In genomic region chr11:49841886-49842285, GRCm38 (mm10) we compare ENCODE assay signal across 26 mouse cellular contexts. TPM values are rescaled to one million over a fixed set of nuclear protein-coding genes. Genes with fewer than 3 reads are reported as not detected.
A peak's percentile ranks its signal among the peaks of the same experiment; 100 is the strongest.
DNase-seq lines count a peak whose midpoint lies in the region; ATAC-seq and TF ChIP-seq lines count a peak whose summit lies in the region.
"Had no signal": no experiment of that assay in that cellular context is flagged by ENCODE, and none has a peak within 500 bp of the region (broad histone marks: within the 10 kb centered on the region; RNA-seq: fewer than 3 reads in every experiment).

No protein-coding gene starts in this region.

- H3K9me3 ChIP-seq in limb, embryonic 12.5 days, result no peaks in the 10 kb centered on the region
- no peaks in the 10 kb centered on the region for H3K9me3 ChIP-seq in limb, embryonic 10.5 days (replicated peaks)
- no peaks in the 10 kb centered on the region for H3K9me3 ChIP-seq in intestine, postnatal 0 days (ENCODE audit: control insufficient read depth)
- H3K9me3 ChIP-seq: embryonic facial prominence, embryonic 12.5 days; embryonic facial prominence, embryonic 15.5 days; forebrain, embryonic 12.5 days; forebrain, embryonic 15.5 days; heart, embryonic 13.5 days; hindbrain, embryonic 10.5 days; hindbrain, embryonic 13.5 days had no signal

- H3K9ac ChIP-seq in limb, embryonic 12.5 days (replicated peaks), result no peak overlapping the region
- no peak overlapping the region for H3K9ac ChIP-seq in intestine, postnatal 0 days (ENCODE audit: low read depth, low read length)
- H3K9ac ChIP-seq: embryonic facial prominence, embryonic 12.5 days; embryonic facial prominence, embryonic 15.5 days; forebrain, embryonic 12.5 days; forebrain, embryonic 15.5 days; heart, embryonic 13.5 days; hindbrain, embryonic 13.5 days had no signal

- H3K27me3 ChIP-seq in limb, embryonic 12.5 days, result no peaks in the 10 kb centered on the region
- no peaks in the 10 kb centered on the region for H3K27me3 ChIP-seq in limb, embryonic 10.5 days (ENCODE audit: low read depth, poor library complexity, severe bottlenecking)
- no peaks in the 10 kb centered on the region for H3K27me3 ChIP-seq in intestine, postnatal 0 days (replicated peaks; ENCODE audit: control insufficient read depth, insufficient read depth, low read length)
- H3K27me3 ChIP-seq: embryonic facial prominence, embryonic 12.5 days; embryonic facial prominence, embryonic 15.5 days; forebrain, embryonic 12.5 days; forebrain, embryonic 15.5 days; heart, embryonic 13.5 days; hindbrain, embryonic 13.5 days had no signal

- H3K4me2 ChIP-seq in limb, embryonic 12.5 days, result no peak overlapping the region
- H3K4me2 ChIP-seq in intestine, postnatal 0 days (replicated peaks; ENCODE audit: low read depth), result no peak overlapping the region
- H3K4me2 ChIP-seq: embryonic facial prominence, embryonic 12.5 days; embryonic facial prominence, embryonic 15.5 days; forebrain, embryonic 12.5 days; forebrain, embryonic 15.5 days; heart, embryonic 13.5 days; hindbrain, embryonic 13.5 days had no signal

- DNase-seq in heart, adult 11 months, result peak; percentile 49
- no peak for DNase-seq in heart, postnatal 14 days
- no peak for DNase-seq in limb, embryonic 10.5 days (ENCODE audit: low spot score)
- peak; percentile 20 for DNase-seq in adipocyte (ENCODE audit: low spot score)
- no peak for DNase-seq in kidney, adult 9 months
- no peak for DNase-seq in kidney, postnatal 36 days
- DNase-seq: adrenal gland, postnatal 14 days; cerebellum, adult 11 months; cerebellum, adult 2 months; cerebellum, adult 9-11 months; cerebellum, postnatal 25 days; gastrocnemius, postnatal 10 days; gastrocnemius, postnatal 36 days; heart, adult 18-20 months; heart, postnatal 36 days had no signal

- peaks cover 20% of the 10 kb centered on the region for H3K4me1 ChIP-seq in limb, embryonic 12.5 days (replicated peaks)
- H3K4me1 ChIP-seq in limb, embryonic 10.5 days, result peaks cover 15% of the 10 kb centered on the region
- peaks cover 12% of the 10 kb centered on the region; the same call in 1 of the 2 replicates for H3K4me1 ChIP-seq in intestine, postnatal 0 days (replicated peaks; ENCODE audit: control insufficient read depth, insufficient read depth, low read length)
- H3K4me1 ChIP-seq: embryonic facial prominence, embryonic 12.5 days had no signal

- ATAC-seq in limb, embryonic 12.5 days (ENCODE audit: insufficient number of reproducible peaks, insufficient read depth, low FRiP score, low TSS enrichment, low read depth), result no peak
- no peak for ATAC-seq in intestine, postnatal 0 days
- ATAC-seq: activated CD4-positive, CD25-positive, alpha-beta regulatory T cell, adult 4 months; forebrain, embryonic 15.5 days; hindbrain, embryonic 16.5 days had no signal

- 29% methylated on average over 1 of the region's 1 CpGs for WGBS in limb, embryonic 12.5 days
- WGBS in limb, embryonic 10.5 days, result 68% methylated on average over 1 of the region's 1 CpGs
- WGBS in intestine, postnatal 0 days, result 24% methylated on average over 1 of the region's 1 CpGs

- peaks cover 33% of the 10 kb centered on the region for H3K36me3 ChIP-seq in limb, embryonic 12.5 days
- H3K36me3 ChIP-seq in limb, embryonic 10.5 days, result peaks cover 28% of the 10 kb centered on the region
- H3K36me3 ChIP-seq in intestine, postnatal 0 days (ENCODE audit: control insufficient read depth, insufficient read depth), result no peaks in the 10 kb centered on the region
- H3K36me3 ChIP-seq: forebrain, embryonic 12.5 days; forebrain, embryonic 15.5 days; heart, embryonic 13.5 days; hindbrain, embryonic 13.5 days had no signal

- TF ChIP-seq CTCF in intestine, postnatal 0 days (IDR thresholded peaks at IDR 0.05; ENCODE audit: low read depth), result no peak

- intact Hi-C loops in heart, postnatal 14 days (cut with DNase I), result no loop called here

- H3K27ac ChIP-seq in limb, embryonic 12.5 days, result peak overlapping the region; percentile 23; the same call in 1 of the 2 replicates
- no peak overlapping the region for H3K27ac ChIP-seq in limb, embryonic 10.5 days
- H3K27ac ChIP-seq in intestine, postnatal 0 days (ENCODE audit: low read depth, low read length), result 0 out of 2 replicates have a peak overlapping the region, but pooled peaks have one; percentile 16
- H3K27ac ChIP-seq: embryonic facial prominence, embryonic 12.5 days; embryonic facial prominence, embryonic 15.5 days; forebrain, embryonic 12.5 days; forebrain, embryonic 15.5 days; heart, embryonic 13.5 days; hindbrain, embryonic 10.5 days; hindbrain, embryonic 13.5 days had no signal

- H3K4me3 ChIP-seq in limb, embryonic 12.5 days (replicated peaks), result no peak overlapping the region
- H3K4me3 ChIP-seq in limb, embryonic 10.5 days, result no peak overlapping the region
- no peak overlapping the region for H3K4me3 ChIP-seq in intestine, postnatal 0 days (ENCODE audit: low read depth, low read length)
- H3K4me3 ChIP-seq: embryonic facial prominence, embryonic 12.5 days; embryonic facial prominence, embryonic 15.5 days; forebrain, embryonic 12.5 days; forebrain, embryonic 15.5 days; heart, embryonic 13.5 days; hindbrain, embryonic 10.5 days; hindbrain, embryonic 13.5 days had no signal

RNA-seq across cellular contexts. Expression of gene Mapk9, which starts 4.7 kb away (rescaled TPM):
- total RNA-seq in heart, postnatal 14 days (2021), result 10 to 100 TPM; 44.3 to 46.6 TPM
- 38.6 and 44.5 TPM in 2 replicates for polyA plus RNA-seq in limb, embryonic 12.5 days (2016; fragmentation: Nextera tagmentation; extraction: Ambion mirVana)
- 22.4 and 31.1 TPM in 2 replicates for polyA plus RNA-seq in limb, embryonic 10.5 days (2016; fragmentation: Nextera tagmentation; extraction: Ambion mirVana)
- polyA plus RNA-seq in intestine, postnatal 0 days (2015; fragmentation: Nextera tagmentation; extraction: Ambion mirVana), result 21.7 and 22.0 TPM in 2 replicates

RNA-seq across cellular contexts. Expression of gene Gfpt2, which starts 47.9 kb away (rescaled TPM):
- 10 to 100 TPM; 15.8 to 17.5 TPM for total RNA-seq in heart, postnatal 14 days (2021)
- 37.0 and 37.5 TPM in 2 replicates for polyA plus RNA-seq in limb, embryonic 12.5 days (2016; fragmentation: Nextera tagmentation; extraction: Ambion mirVana)
- polyA plus RNA-seq in limb, embryonic 10.5 days (2016; fragmentation: Nextera tagmentation; extraction: Ambion mirVana), result 39.2 and 43.3 TPM in 2 replicates
- 1.7 and 2.8 TPM in 2 replicates for polyA plus RNA-seq in intestine, postnatal 0 days (2015; fragmentation: Nextera tagmentation; extraction: Ambion mirVana)

RNA-seq across cellular contexts. Expression of gene Rasgef1c, which starts 59.7 kb away (rescaled TPM):
- under 1 TPM; 0.24 to 0.72 TPM for total RNA-seq in heart, postnatal 14 days (2021)
- polyA plus RNA-seq in limb, embryonic 12.5 days (2016; fragmentation: Nextera tagmentation; extraction: Ambion mirVana), result 0.10 and 0.11 TPM in 2 replicates
- 0.15 TPM in 1 of 2 replicates, not detected in the other for polyA plus RNA-seq in limb, embryonic 10.5 days (2016; fragmentation: Nextera tagmentation; extraction: Ambion mirVana)
- polyA plus RNA-seq in intestine, postnatal 0 days (2015; fragmentation: Nextera tagmentation; extraction: Ambion mirVana), result 0.44 and 0.78 TPM in 2 replicates
- polyA plus RNA-seq: heart, embryonic 13.5 days had no signal

Comparison
In these comparisons a context has a peak if more than half of its experiments do, and no peak if none do; other contexts are left out.
1. DNase-seq: peak in heart, adult 11 months (single experiment) and adipocyte (single experiment); none in heart, postnatal 14 days (0 of 2), limb, embryonic 10.5 days (single experiment), kidney, adult 9 months (single experiment) and kidney, postnatal 36 days (0 of 2).
2. RNA of gene Gfpt2, which starts 47.9 kb away (polyA plus RNA-seq): 39.2 to 43.3 TPM in limb, embryonic 10.5 days and 37.0 to 37.5 TPM in limb, embryonic 12.5 days; 1.7 to 2.8 TPM in intestine, postnatal 0 days; every median in the first group is over 10 times any median in the second.